Mouse (Mus musculus) stomach, embryonic 14.5 days (tissue): ENCODE results near the gene Cd47. TPM values are rescaled to one million over a fixed set of nuclear protein-coding genes. Genes with fewer than 3 reads are reported as not detected.
A peak's percentile ranks its signal among the peaks of the same experiment; 100 is the strongest.

Experiments
- ATAC-seq: fragments of 200-750 bp; cut with Nextera tagmentation; 2 replicates; pipeline ENCODE4 v1.8.0; 2017; ENCODE audit warnings: low read depth, moderate TSS enrichment; ENCODE audit not compliant: insufficient number of reproducible peaks, insufficient read depth, low FRiP score
- H3K27ac ChIP-seq: fragments of 300-500 bp; sonication (generic); 2 replicates; pipeline ENCODE4 v1.5.1; 2014; ENCODE audit warnings: mild to moderate bottlenecking, low read length, moderate library complexity, mixed read lengths
- H3K27me3 ChIP-seq: fragments of 300-500 bp; sonication (generic); 2 replicates; pipeline ENCODE4 v1.6.1; 2014; ENCODE audit warnings: low read length, control low read depth, mixed read lengths; ENCODE audit not compliant: control insufficient read depth, insufficient read depth
- H3K36me3 ChIP-seq: fragments of 300-500 bp; sonication (generic); 2 replicates; pipeline ENCODE4 v1.6.1; 2014; ENCODE audit warnings: mild to moderate bottlenecking, control low read depth, low read length, moderate library complexity, mixed read lengths; ENCODE audit not compliant: control insufficient read depth, insufficient read depth
- H3K4me1 ChIP-seq: fragments of 300-500 bp; sonication (generic); 2 replicates; pipeline ENCODE4 v1.6.1; 2014; ENCODE audit warnings: low read length, control low read depth, mixed read lengths; ENCODE audit not compliant: control insufficient read depth, insufficient read depth
- H3K4me2 ChIP-seq: fragments of 300-500 bp; sonication (generic); replicated peaks from 2 replicates; pipeline ENCODE4 v1.6.1; 2014; ENCODE audit warnings: low read depth, low read length, control low read depth
- H3K4me3 ChIP-seq: fragments of 300-500 bp; sonication (generic); 2 replicates; pipeline ENCODE4 v1.5.1; 2014; ENCODE audit warnings: low read depth, low read length, control low read depth
- H3K9ac ChIP-seq: fragments of 300-500 bp; sonication (generic); replicated peaks from 2 replicates; pipeline ENCODE4 v1.6.1; 2014; ENCODE audit warnings: low read depth, mild to moderate bottlenecking, control low read depth, low read length, moderate library complexity, mixed read lengths
- H3K9me3 ChIP-seq: fragments of 300-500 bp; sonication (generic); 2 replicates; pipeline ENCODE4 v1.6.1; 2016; ENCODE audit warnings: low read depth, low read length, control low read depth; ENCODE audit not compliant: control insufficient read depth
- WGBS: fragments of 180-500 bp; shearing (Covaris S2); extraction: QIAGEN DNeasy Blood & Tissue Kit; methylation state at CpG from one replicate; pipeline ENCODE4 v1.1.7; 2014; 5-methylcytosine and 5-hydroxymethylcytosine counted together
- polyA plus RNA-seq: library from polyadenylated mRNA; unstranded; fragments of >200 nt; fragmentation: Nextera tagmentation; extraction: Ambion mirVana; gene quantifications from 2 replicates; pipeline ENCODE4 v1.2.1, GENCODE M21; 2014

The Cd47 gene
- polyA plus RNA-seq, 1 experiment from 2014 or later, result 66.8 TPM

DNA sequence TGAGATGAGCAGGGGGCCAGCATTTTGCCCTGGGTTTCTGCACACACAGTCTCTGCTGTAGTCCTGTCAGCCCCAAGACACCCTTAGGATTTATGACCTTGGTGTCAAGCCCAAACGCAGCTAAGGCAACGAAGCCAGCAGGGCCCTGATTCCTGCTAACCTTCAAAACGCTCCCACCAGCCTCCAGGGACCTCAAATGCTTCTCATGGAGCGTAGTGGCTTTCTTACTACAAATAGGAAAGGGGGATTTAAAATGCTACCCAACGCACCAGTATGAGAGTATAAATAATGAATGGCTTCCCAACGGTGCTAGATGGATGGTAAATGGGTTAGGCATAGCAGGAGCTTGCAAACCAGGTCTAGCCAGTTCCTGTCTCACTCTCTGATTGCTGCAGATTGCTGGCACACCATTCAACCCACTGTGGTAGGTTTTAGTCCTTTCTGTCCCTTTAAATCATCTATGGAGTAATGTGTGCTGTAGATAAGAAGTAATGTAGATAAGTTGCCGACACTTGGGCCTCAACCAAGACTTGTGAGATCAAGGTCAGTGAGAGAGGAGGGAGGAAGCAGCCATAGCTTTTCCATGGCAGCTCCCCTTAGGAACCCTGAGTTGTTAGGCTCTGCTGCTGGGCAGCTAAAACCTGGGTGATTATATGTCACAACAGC, 164.1 kb downstream of the Cd47 start:
- H3K9ac ChIP-seq, result no peak overlapping the region
- no peak overlapping the region for H3K27ac ChIP-seq
- no peaks in the 10 kb centered on the region for H3K27me3 ChIP-seq
- peaks cover 8% of the 10 kb centered on the region for H3K4me1 ChIP-seq
- WGBS, result 44% methylated on average over 7 of the region's 7 CpGs
- H3K4me2 ChIP-seq, result no peak overlapping the region
- no peaks in the 10 kb centered on the region for H3K36me3 ChIP-seq
- no peak overlapping the region for H3K4me3 ChIP-seq
- peak; percentile 57 for ATAC-seq
- no peaks in the 10 kb centered on the region for H3K9me3 ChIP-seq

Other genes with a start within 250 kb of the Cd47 start
- gene Ift57, start 101.3 kb upstream of the Cd47 start, polyA plus RNA-seq, result 26.9 and 28.4 TPM in 2 replicates